Mouse (Mus musculus) liver, postnatal 0 days (tissue): ENCODE data around the gene Hexdc. TPM values are rescaled to one million over a fixed set of nuclear protein-coding genes. Genes with fewer than 3 reads are reported as not detected.

Source experiments
- ATAC-seq: fragments of 200-750 bp; cut with Nextera tagmentation; 2 replicates; pipeline ENCODE4 v1.8.0; 2017; ENCODE audit warnings: mild to moderate bottlenecking, moderate library complexity
- DNase-seq: peaks from one replicate; pipeline ENCODE4 v3.0.0-alpha.2; 2016
- H3K27ac ChIP-seq: fragments of 300-500 bp; sonication (generic); 2 replicates; pipeline ENCODE4 v1.5.1; 2014; ENCODE audit warnings: antibody characterized with exemption, moderate library complexity, mild to moderate bottlenecking, low read depth
- H3K27me3 ChIP-seq: fragments of 300-500 bp; sonication (generic); 2 replicates; pipeline ENCODE4 v1.6.1; 2014; ENCODE audit warnings: low read length, control low read depth, mixed read lengths; ENCODE audit not compliant: insufficient read depth
- H3K36me3 ChIP-seq: fragments of 300-500 bp; sonication (generic); replicated peaks from 2 replicates; pipeline ENCODE4 v1.6.1; 2014; ENCODE audit warnings: mild to moderate bottlenecking, control low read depth, low read length, moderate library complexity, mixed read lengths; ENCODE audit not compliant: insufficient read depth
- H3K4me1 ChIP-seq: fragments of 300-500 bp; sonication (generic); 2 replicates; pipeline ENCODE4 v1.6.1; 2014; ENCODE audit warnings: antibody characterized with exemption, mild to moderate bottlenecking, control low read depth; ENCODE audit not compliant: insufficient read depth
- H3K4me2 ChIP-seq: fragments of 300-500 bp; sonication (generic); 2 replicates; pipeline ENCODE4 v1.6.1; 2014; ENCODE audit warnings: low read depth, mild to moderate bottlenecking, low read length, moderate library complexity, mixed read lengths
- H3K4me3 ChIP-seq: fragments of 300-500 bp; sonication (generic); 2 replicates; pipeline ENCODE4 v1.5.1; 2014; ENCODE audit warnings: low read depth, low read length
- H3K9ac ChIP-seq: fragments of 300-500 bp; sonication (generic); replicated peaks from 2 replicates; pipeline ENCODE4 v1.6.1; 2014; ENCODE audit warnings: mild to moderate bottlenecking, moderate library complexity
- H3K9me3 ChIP-seq: fragments of 300-500 bp; sonication (generic); 2 replicates; pipeline ENCODE4 v1.6.1; 2016; ENCODE audit warnings: mild to moderate bottlenecking, control low read depth, low read length, mixed read lengths
- CTCF ChIP-seq: sonication (generic); IDR thresholded peaks from 2 replicates; pipeline ENCODE4 v1.5.1; 2016; ENCODE audit warnings: antibody characterized with exemption, low read depth
- EP300 ChIP-seq: IDR thresholded peaks from 2 replicates; pipeline ENCODE4 v1.6.1; 2016; ENCODE audit warnings: antibody characterized with exemption, low read depth, mild to moderate bottlenecking
- WGBS: fragments of 180-500 bp; shearing (Covaris S2); extraction: QIAGEN DNeasy Blood & Tissue Kit; methylation state at CpG from one replicate; pipeline ENCODE4 v1.1.7; 2014; ENCODE audit not compliant: insufficient replicate concordance; 5-methylcytosine and 5-hydroxymethylcytosine counted together
- polyA plus RNA-seq: library from polyadenylated mRNA; unstranded; fragments of >200 nt; fragmentation: Nextera tagmentation; extraction: Ambion mirVana; gene quantifications from 2 replicates; pipeline ENCODE4 v1.2.1, GENCODE M21; 2015

Hexdc gene
- polyA plus RNA-seq, 1 experiment from 2014 or later: 3.2 TPM

DNA sequence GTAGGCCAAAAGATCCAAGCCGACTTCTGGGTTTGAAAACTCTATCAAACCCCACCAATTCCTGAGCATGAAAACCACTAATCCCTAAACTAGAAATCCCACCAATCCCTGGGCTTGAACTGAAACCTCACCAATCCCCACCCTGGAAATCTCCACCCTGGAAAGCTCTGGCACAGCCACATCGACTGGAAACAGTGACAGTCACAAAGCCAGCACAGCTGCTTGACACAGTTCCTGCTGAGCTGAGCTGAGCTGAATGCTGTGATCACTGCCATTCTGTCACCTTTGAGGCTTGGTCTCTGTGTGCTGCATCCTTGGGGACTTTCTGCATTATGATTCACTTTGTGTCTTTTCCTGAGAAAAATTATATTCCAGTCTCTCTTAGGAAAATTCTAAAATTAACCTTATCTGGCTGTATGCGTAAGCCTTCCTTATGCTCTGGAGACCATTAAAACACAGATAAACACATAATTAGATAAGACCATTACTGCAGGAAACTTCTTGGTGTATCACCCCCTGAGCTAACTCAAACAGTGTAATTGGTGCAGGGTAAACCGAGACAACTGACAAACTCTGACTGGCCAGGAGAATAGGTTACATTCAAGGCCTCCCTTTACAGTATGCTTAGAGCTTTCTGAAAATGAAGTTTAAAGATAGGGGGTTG lies 27.5 kb downstream of the Hexdc start:
- H3K9me3 ChIP-seq: no peaks in the 10 kb centered on the region
- H3K4me3 ChIP-seq: no peak overlapping the region
- DNase-seq (no peak), ATAC-seq (no peak)
- H3K9ac ChIP-seq: 0 out of 2 replicates have a peak overlapping the region, but pooled peaks have one; percentile 22
- H3K27ac ChIP-seq: 0 out of 2 replicates have a peak overlapping the region, but pooled peaks have one; percentile 1
- H3K27me3 ChIP-seq: no peaks in the 10 kb centered on the region
- H3K36me3 ChIP-seq: peaks cover 5% of the 10 kb centered on the region
- no peak overlapping the region; the same call in 1 of the 2 replicates for H3K4me2 ChIP-seq
- H3K4me1 ChIP-seq: peaks cover 62% of the 10 kb centered on the region
- TF ChIP-seq EP300: 0 out of 2 replicates have a peak, but pooled peaks have one; percentile 19
- no peak for TF ChIP-seq CTCF
- 47% methylated on average over 4 of the region's 4 CpGs for whole genome bisulfite sequencing

GRCm38 (mm10) chr11:121232706-121233105 lies 28.5 kb downstream of the Hexdc start:
- 0 out of 2 replicates have a peak overlapping the region, but pooled peaks have one; percentile 12 for H3K9ac ChIP-seq
- 39% methylated on average over 4 of the region's 4 CpGs for WGBS
- no peaks in the 10 kb centered on the region for H3K27me3 ChIP-seq
- no peak overlapping the region for H3K4me3 ChIP-seq
- peaks cover 57% of the 10 kb centered on the region for H3K4me1 ChIP-seq
- no peaks in the 10 kb centered on the region for H3K9me3 ChIP-seq
- H3K4me2 ChIP-seq: no peak overlapping the region
- TF ChIP-seq EP300 (no peak), CTCF (no peak)
- ATAC-seq (no peak), DNase-seq (no peak)
- H3K36me3 ChIP-seq: no peaks in the 10 kb centered on the region
- H3K27ac ChIP-seq: no peak overlapping the region

- H3K36me3 ChIP-seq: peaks cover 20% of the 10 kb centered on the region
- no peak; the same call in 1 of the 2 replicates for TF ChIP-seq EP300
- peak; percentile 79 for TF ChIP-seq CTCF
- ATAC-seq (no peak), DNase-seq (peak; percentile 66)
- H3K27ac ChIP-seq: peak overlapping the region; percentile 100
- no peaks in the 10 kb centered on the region for H3K27me3 ChIP-seq
- H3K4me1 ChIP-seq: peaks cover 51% of the 10 kb centered on the region
- H3K4me3 ChIP-seq: peak overlapping the region; percentile 94
- no peaks in the 10 kb centered on the region for H3K9me3 ChIP-seq
- 0 out of 2 replicates have a peak overlapping the region, but pooled peaks have one; percentile 38 for H3K9ac ChIP-seq
- 22% methylated on average over 9 of the region's 9 CpGs for WGBS
- peak overlapping the region; percentile 76 for H3K4me2 ChIP-seq
These were observed 31.4 kb downstream of the Hexdc start for GRCm38 (mm10) chr11:121235475-121236238.

GRCm38 (mm10) chr11:121236564-121237344 lies 32.5 kb downstream of the Hexdc start, which contains the start of gene Narf:
Gene Narf (plus strand): TSS chr11:121237253.
- TF ChIP-seq EP300: peak; percentile 50; the same call in 1 of the 2 replicates
- TF ChIP-seq CTCF: peak; percentile 89
- peak within 1 kb of the TSS; percentile 92 for H3K9ac ChIP-seq
- ATAC-seq (peak; percentile 95), DNase-seq (peak; percentile 98)
- H3K27me3 ChIP-seq: no peaks in the 10 kb centered on the region
- peak within 1 kb of the TSS; percentile 82 for H3K4me2 ChIP-seq
- peak within 1 kb of the TSS; percentile 100 for H3K27ac ChIP-seq
- peaks cover 29% of the 10 kb centered on the region for H3K36me3 ChIP-seq
- WGBS: 1% methylated on average over 50 of the region's 50 CpGs
- H3K9me3 ChIP-seq: no peaks in the 10 kb centered on the region
- peaks cover 46% of the 10 kb centered on the region for H3K4me1 ChIP-seq
- H3K4me3 ChIP-seq: peak within 1 kb of the TSS; percentile 94

- TF ChIP-seq EP300 (no peak), CTCF (peak; percentile 68)
- H3K4me1 ChIP-seq: peaks cover 42% of the 10 kb centered on the region
- no peak for DNase-seq
- H3K27me3 ChIP-seq: no peaks in the 10 kb centered on the region
- H3K36me3 ChIP-seq: peaks cover 37% of the 10 kb centered on the region
- H3K4me2 ChIP-seq: peak overlapping the region; percentile 82
- peak overlapping the region; percentile 100 for H3K27ac ChIP-seq
- H3K4me3 ChIP-seq: peak overlapping the region; percentile 94
- peak; percentile 27 for ATAC-seq
- H3K9ac ChIP-seq: peak overlapping the region; percentile 92
- H3K9me3 ChIP-seq: no peaks in the 10 kb centered on the region
- 3% methylated on average over 28 of the region's 28 CpGs for WGBS
These were observed 33.3 kb downstream of the Hexdc start for GRCm38 (mm10) chr11:121237345-121238128.
